Mouse (Mus musculus): ENCODE data around the gene Ppid. TPM values are rescaled to one million over a fixed set of nuclear protein-coding genes. Genes with fewer than 3 reads are reported as not detected.

The Ppid gene
- polyA plus RNA-seq, 1 experiment = 75.9 TPM

- TF ChIP-seq POLR2A (IDR thresholded peaks at IDR 0.05; ENCODE audit: extremely low read depth, insufficient read depth, low read length) (no peak), CTCF (IDR thresholded peaks at IDR 0.05; ENCODE audit: extremely low read depth, insufficient read depth, low read length) (no peak)
- H3K4me1 ChIP-seq (ENCODE audit: control insufficient read depth, insufficient read depth, low read length) = no peaks in the 10 kb centered on the region
- H3K27ac ChIP-seq (ENCODE audit: insufficient read depth, low read length) = no peak overlapping the region
- H3K4me3 ChIP-seq (ENCODE audit: insufficient read depth, low read length) = no peak overlapping the region
Measured at GRCm38 (mm10) chr3:79652129-79652528, 61.0 kb downstream of the Ppid start.

Other genes with a start within 250 kb of the Ppid start
- 10.2 and 10.4 TPM in 2 replicates for gene Fnip2, start 23.5 kb upstream of the Ppid start, polyA plus RNA-seq (2012; rRNA removed)
- 1.7 and 2.2 TPM in 2 replicates for gene 4930579G24Rik, start 37.7 kb downstream of the Ppid start, polyA plus RNA-seq (2012; rRNA removed)
- gene Etfdh, start 38.2 kb downstream of the Ppid start, polyA plus RNA-seq (2012; rRNA removed) = 23.6 and 25.1 TPM in 2 replicates
- 15.8 and 17.9 TPM in 2 replicates for gene Rxfp1, start 146.5 kb downstream of the Ppid start, polyA plus RNA-seq (2012; rRNA removed)